Mouse (Mus musculus): ENCODE data around the gene Ldb1. TPM values are rescaled to one million over a fixed set of nuclear protein-coding genes. Genes with fewer than 3 reads are reported as not detected.

The Ldb1 gene
- polyA plus RNA-seq (2012; rRNA removed), result 360 and 411 TPM in 2 replicates

GRCm38 (mm10) chr19:46044993-46045695 lies at the start of gene Ldb1:
TSS of gene Ldb1 (minus strand) at chr19:46045214.

DNA sequence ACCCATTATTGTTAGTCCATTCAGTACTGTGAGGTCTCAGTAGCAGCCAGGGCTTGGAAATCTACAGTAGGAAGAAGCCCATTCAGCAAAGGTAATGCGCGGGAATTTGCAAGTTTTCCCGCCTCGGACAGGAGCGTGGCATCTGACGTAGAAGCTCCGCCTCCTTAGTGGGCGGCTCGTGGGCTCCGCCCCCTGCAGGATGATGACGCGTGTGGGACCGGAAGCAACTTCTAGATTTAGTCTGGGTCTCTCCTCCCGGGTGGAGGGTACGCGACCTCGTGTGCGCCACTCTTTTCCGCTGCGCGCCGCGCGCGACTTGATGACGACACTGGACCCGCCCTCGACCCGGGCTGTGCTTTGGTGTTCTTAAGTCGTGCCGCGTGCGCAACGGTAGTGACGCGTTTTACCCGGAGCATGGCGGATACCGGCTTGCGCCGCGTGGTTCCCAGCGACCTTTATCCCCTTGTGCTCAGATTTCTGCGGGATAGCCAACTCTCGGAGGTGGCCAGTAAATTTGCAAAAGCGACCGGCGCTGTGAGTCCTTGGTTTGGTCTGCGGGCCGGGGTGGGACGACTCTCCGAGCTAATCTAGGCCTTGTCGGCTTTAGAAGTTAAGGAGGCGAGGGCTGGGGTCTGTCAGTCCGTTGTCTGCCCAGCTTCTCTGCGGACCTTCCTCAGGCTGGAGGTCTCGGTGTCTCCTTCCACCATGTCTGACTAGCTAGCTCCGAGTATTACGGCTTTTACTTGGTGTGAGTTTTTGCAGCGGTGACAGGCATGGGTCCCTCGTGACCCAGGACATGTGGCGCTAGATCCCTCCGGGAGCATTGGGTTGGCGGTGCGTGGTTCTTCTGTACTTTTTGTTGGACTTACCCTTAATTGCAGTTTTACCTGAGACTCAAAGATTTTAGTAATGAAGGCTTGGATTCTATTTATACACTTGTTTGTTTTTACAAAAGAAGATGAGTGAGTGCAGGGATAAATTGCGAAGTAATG lies 30.9 kb upstream of the Ldb1 start, which contains the start of gene Nolc1:
Gene Nolc1 (plus strand): TSS at position 248 of the 992 bp plus-strand sequence.

GRCm38 (mm10) chr19:46044271-46044992 lies 582 bp downstream of the Ldb1 start, which contains the start of gene Pprc1:
TSS of gene Pprc1 (plus strand) at chr19:46044886.

GRCm38 (mm10) chr19:46003371-46004226 lies 41.4 kb downstream of the Ldb1 start, which contains the start of gene Hps6:
TSS of gene Hps6 (plus strand) at chr19:46003508.

GRCm38 (mm10) chr19:45997785-45998693 lies 47.0 kb downstream of the Ldb1 start, which contains the start of gene Armh3:
TSS of gene Armh3 (minus strand) at chr19:45998488.

Other genes with a start within 250 kb of the Ldb1 start
- 1.1 and 1.7 TPM in 2 replicates for gene Kcnip2, start 229.2 kb downstream of the Ldb1 start, polyA plus RNA-seq (2012; rRNA removed)
- 9.4 and 13.5 TPM in 2 replicates for gene Armh3, start 46.7 kb downstream of the Ldb1 start, polyA plus RNA-seq (2012; rRNA removed)
- 2.1 and 2.3 TPM in 2 replicates for gene Hps6, start 41.7 kb downstream of the Ldb1 start, polyA plus RNA-seq (2012; rRNA removed)
- gene Pprc1, start 328 bp downstream of the Ldb1 start, polyA plus RNA-seq (2012; rRNA removed), result 44.8 and 45.9 TPM in 2 replicates
- 83.1 and 110 TPM in 2 replicates for gene Nolc1, start 30.6 kb upstream of the Ldb1 start, polyA plus RNA-seq (2012; rRNA removed)
- gene Elovl3, start 86.7 kb upstream of the Ldb1 start, polyA plus RNA-seq (2012; rRNA removed), result 0.02 TPM in 1 of 2 replicates, not detected in the other
- gene Pitx3, start 103.1 kb upstream of the Ldb1 start, polyA plus RNA-seq (2012; rRNA removed), result 0.10 and 3.8 TPM in 2 replicates
- gene Gbf1, start 107.3 kb upstream of the Ldb1 start, polyA plus RNA-seq (2012; rRNA removed), result 46.2 and 54.9 TPM in 2 replicates